Mouse (Mus musculus): Measurements from ENCODE around the gene Wdr35. TPM values are rescaled to one million over a fixed set of nuclear protein-coding genes. Genes with fewer than 3 reads are reported as not detected.
"Not testable (repeated sequence)": the region's sequence is repeated elsewhere in the genome, so short reads cannot be mapped to it uniquely, and the experiment has no call there.

The Wdr35 gene
- polyA plus RNA-seq, 1 experiment from 2014 or later = 12.0 TPM

DNA sequence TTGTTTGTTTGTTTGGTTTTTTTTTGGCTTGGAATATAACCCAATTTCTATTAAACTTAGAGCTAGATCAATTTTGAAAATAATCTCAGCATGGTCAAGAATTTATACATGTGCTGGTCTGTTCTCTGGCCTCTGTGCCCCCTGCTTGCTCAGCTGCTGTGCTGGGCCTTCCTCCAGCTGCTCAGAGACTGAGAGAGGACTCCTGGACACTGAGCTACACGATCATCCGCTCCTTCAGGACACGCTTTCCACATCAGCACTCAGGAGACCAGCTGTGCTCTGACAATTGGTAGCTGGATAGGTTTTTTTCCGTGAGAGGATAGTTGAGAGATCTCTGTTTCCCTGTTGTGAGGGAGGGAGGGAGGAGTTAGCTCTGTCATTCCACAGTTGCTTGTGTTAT is 36.6 kb downstream of the Wdr35 start:
- H3K4me3 ChIP-seq = no peak overlapping the region
- 50% methylated on average over 4 of the region's 4 CpGs for WGBS
- ATAC-seq (replicated peaks; ENCODE audit: insufficient number of reproducible peaks, insufficient read depth, low FRiP score, low read depth) = no peak
- no peaks in the 10 kb centered on the region for H3K9me3 ChIP-seq (replicated peaks)
- H3K9ac ChIP-seq = no peak overlapping the region
- no peak overlapping the region for H3K4me2 ChIP-seq
- peaks cover 7% of the 10 kb centered on the region; the same call in 1 of the 2 replicates for H3K36me3 ChIP-seq
- no peaks in the 10 kb centered on the region for H3K27me3 ChIP-seq
- no peak overlapping the region for H3K27ac ChIP-seq
- H3K4me1 ChIP-seq (replicated peaks) = 0 out of 2 replicates have a peak, but pooled peaks cover 2% of the 10 kb centered on the region

DNA sequence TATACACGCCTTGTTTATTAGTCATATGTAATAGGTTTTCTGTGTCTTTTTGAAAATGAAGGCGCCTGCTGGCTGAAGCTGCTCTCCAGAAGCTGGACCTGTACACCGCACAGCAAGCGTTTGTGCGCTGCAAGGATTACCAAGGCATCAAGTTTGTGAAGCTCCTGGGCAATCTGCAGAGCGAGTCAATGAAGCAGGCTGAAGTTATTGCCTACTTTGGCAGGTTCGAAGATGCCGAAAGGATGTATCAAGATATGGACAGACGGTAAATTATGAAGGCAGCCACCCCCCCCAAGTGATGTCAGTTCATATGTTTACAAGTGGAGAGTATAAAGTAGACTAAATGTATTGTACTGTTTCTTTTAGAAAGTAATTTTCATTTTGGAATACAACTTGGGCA is 42.7 kb downstream of the Wdr35 start:
- Histone ChIP-seq H3K4me1 (replicated peaks) (no peaks in the 10 kb centered on the region), H3K27me3 (no peaks in the 10 kb centered on the region), H3K9ac (no peak overlapping the region), H3K9me3 (replicated peaks) (no peaks in the 10 kb centered on the region), H3K4me3 (no peak overlapping the region), H3K27ac (no peak overlapping the region), H3K4me2 (no peak overlapping the region), H3K36me3 (peaks cover 7% of the 10 kb centered on the region; the same call in 1 of the 2 replicates)
- ATAC-seq (replicated peaks; ENCODE audit: insufficient number of reproducible peaks, insufficient read depth, low FRiP score, low read depth) = no peak
- 92% methylated on average over 9 of the region's 9 CpGs for WGBS

DNA sequence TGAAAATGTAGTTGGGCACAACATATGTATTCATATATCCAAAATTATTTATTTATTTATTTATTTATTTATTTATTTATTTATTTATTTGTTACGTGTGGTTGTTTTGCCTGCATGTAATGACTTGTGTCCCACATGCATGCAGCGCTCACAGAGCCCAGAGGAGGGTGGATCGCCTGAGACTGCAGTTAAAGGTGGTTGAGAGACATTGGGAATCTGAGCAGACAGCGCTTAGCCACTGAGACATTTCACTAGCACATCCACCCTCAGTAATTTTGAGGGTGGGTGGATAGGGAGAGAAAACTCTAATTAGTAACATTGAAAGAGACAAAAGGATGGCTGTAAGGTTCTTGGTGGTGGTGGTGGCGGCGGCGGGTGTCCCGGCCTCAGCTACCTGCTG is 46.7 kb downstream of the Wdr35 start:
- H3K9ac ChIP-seq = no peak overlapping the region
- no peak for ATAC-seq (replicated peaks; ENCODE audit: insufficient number of reproducible peaks, insufficient read depth, low FRiP score, low read depth)
- no peak overlapping the region for H3K4me3 ChIP-seq
- H3K4me1 ChIP-seq (replicated peaks) = no peaks in the 10 kb centered on the region
- H3K9me3 ChIP-seq (replicated peaks) = no peaks in the 10 kb centered on the region
- no peak overlapping the region for H3K4me2 ChIP-seq
- no peak overlapping the region for H3K27ac ChIP-seq
- H3K27me3 ChIP-seq = no peaks in the 10 kb centered on the region
- no peaks in the 10 kb centered on the region; the same call in 1 of the 2 replicates for H3K36me3 ChIP-seq
- WGBS = 90% methylated on average over 8 of the region's 8 CpGs

DNA sequence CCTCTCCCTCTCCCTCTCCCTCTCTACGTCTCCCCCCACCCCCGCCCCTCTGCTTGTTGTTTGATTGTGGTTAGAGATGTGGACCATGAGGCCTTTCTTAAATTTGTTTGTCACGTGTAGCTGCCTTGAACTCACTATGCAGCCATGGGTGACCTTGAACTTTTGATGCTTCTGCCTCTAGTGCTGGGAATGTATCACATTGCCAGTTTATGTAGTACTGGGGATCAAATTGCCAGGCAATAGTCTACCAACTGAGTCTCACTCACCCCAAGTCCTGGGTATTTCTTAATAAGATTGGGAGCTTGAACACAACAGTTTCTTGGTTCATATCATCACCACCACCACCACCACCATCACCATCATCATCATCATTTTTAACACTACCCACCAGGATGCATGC is 47.3 kb downstream of the Wdr35 start:
- Histone ChIP-seq H3K4me1 (replicated peaks) (no peaks in the 10 kb centered on the region), H3K4me3 (no peak overlapping the region), H3K27me3 (no peaks in the 10 kb centered on the region), H3K9ac (no peak overlapping the region), H3K4me2 (no peak overlapping the region), H3K36me3 (no peaks in the 10 kb centered on the region; the same call in 1 of the 2 replicates), H3K9me3 (replicated peaks) (no peaks in the 10 kb centered on the region), H3K27ac (no peak overlapping the region)
- WGBS = 63% methylated on average over 3 of the region's 3 CpGs
- no peak for ATAC-seq (replicated peaks; ENCODE audit: insufficient number of reproducible peaks, insufficient read depth, low FRiP score, low read depth)

DNA sequence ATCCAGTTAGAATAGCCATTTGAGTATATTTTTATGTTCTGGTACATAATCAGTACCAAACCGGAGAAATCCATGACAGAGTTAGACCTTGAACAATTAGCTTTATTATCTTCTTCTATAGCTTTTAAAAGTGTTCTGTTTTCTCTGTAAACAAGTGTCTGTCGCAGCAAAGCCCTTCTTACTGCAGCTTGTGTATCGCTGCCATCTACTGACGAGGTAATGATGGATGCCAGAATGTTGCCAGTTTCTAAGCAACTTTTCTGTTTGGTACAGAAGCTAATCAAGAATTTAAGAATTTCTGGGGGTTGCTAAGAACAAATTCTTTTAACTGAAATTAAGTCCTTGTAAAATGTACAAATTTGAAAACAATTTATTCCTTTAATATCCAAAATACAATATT is 49.3 kb downstream of the Wdr35 start:
- H3K4me2 ChIP-seq = no peak overlapping the region
- no peak overlapping the region for H3K27ac ChIP-seq
- WGBS = 49% methylated on average over 4 of the region's 4 CpGs
- no peak overlapping the region for H3K4me3 ChIP-seq
- H3K4me1 ChIP-seq (replicated peaks) = no peaks in the 10 kb centered on the region
- no peaks in the 10 kb centered on the region for H3K27me3 ChIP-seq
- no peak overlapping the region for H3K9ac ChIP-seq
- no peak for ATAC-seq (replicated peaks; ENCODE audit: insufficient number of reproducible peaks, insufficient read depth, low FRiP score, low read depth)
- H3K9me3 ChIP-seq (replicated peaks) = no peaks in the 10 kb centered on the region
- H3K36me3 ChIP-seq = no peaks in the 10 kb centered on the region

DNA sequence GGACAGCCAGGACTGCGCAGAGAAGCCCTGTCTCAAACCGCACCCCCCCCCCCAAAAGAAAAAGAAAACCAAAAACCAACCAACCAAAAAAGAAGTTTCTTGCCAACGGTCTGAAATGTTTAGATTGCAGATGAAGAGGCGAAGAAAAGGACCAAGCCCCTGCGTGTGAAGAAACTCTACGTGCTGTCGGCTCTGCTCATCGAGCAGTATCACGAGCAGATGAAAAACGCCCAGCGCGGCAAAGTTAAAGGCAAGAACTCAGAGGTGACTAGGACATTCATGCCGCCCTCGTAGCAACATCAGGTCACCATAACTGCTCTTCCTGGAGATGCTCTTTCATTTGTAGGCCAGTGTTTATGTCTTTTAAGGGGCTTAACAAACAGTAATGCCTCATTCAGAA is 50.4 kb downstream of the Wdr35 start:
- no peak for ATAC-seq (replicated peaks; ENCODE audit: insufficient number of reproducible peaks, insufficient read depth, low FRiP score, low read depth)
- no peak overlapping the region for H3K4me3 ChIP-seq
- no peak overlapping the region for H3K27ac ChIP-seq
- no peaks in the 10 kb centered on the region for H3K9me3 ChIP-seq (replicated peaks)
- no peaks in the 10 kb centered on the region for H3K4me1 ChIP-seq (replicated peaks)
- H3K4me2 ChIP-seq = no peak overlapping the region
- H3K36me3 ChIP-seq = no peaks in the 10 kb centered on the region
- no peak overlapping the region for H3K9ac ChIP-seq
- H3K27me3 ChIP-seq = no peaks in the 10 kb centered on the region
- WGBS = 91% methylated on average over 14 of the region's 14 CpGs

DNA sequence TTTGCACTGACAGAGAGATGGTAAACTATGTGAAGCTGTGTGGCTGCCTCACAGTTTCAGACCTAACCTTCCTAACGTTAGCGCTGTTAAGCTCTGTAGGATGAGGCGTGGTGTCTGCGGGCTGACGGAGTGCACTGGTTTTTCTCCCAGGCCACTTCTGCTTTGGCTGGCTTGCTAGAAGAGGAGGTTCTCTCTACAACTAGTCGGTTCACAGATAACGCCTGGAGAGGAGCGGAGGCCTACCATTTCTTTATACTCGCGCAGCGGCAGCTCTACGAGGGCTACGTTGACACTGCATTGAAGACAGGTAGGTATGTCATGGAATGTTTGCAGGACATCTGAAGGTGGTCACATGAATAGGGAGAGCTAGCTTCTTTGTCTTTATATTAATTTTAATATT is 51.0 kb downstream of the Wdr35 start:
- Histone ChIP-seq H3K9ac (no peak overlapping the region), H3K4me1 (replicated peaks) (no peaks in the 10 kb centered on the region), H3K27ac (peak overlapping the region; percentile 28), H3K36me3 (no peaks in the 10 kb centered on the region), H3K4me3 (no peak overlapping the region), H3K9me3 (replicated peaks) (no peaks in the 10 kb centered on the region), H3K27me3 (no peaks in the 10 kb centered on the region), H3K4me2 (no peak overlapping the region)
- no peak for ATAC-seq (replicated peaks; ENCODE audit: insufficient number of reproducible peaks, insufficient read depth, low FRiP score, low read depth)
- WGBS = 49% methylated on average over 13 of the region's 13 CpGs

DNA sequence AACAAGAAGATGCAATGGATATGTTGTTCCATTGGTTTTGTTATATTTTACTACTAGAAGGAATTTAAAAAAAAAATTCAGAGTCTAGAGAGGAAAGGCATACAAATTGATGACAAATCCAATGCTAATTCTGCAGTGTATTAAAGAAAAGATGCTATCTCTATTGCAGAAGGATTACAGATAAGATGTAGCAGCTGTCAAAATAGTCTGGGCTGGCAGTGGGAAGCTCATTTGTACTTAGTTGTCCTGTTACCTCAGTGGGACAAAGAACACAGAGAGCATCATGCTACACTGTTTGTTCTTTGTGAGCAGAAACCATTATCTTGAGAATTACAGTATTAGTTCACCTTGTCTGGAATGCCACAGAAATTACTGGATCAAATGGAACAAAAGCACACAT is 53.2 kb downstream of the Wdr35 start:
- Histone ChIP-seq H3K4me2 (no peak overlapping the region), H3K4me3 (no peak overlapping the region), H3K4me1 (replicated peaks) (0 out of 2 replicates have a peak, but pooled peaks cover 3% of the 10 kb centered on the region), H3K9me3 (replicated peaks) (no peaks in the 10 kb centered on the region), H3K27me3 (no peaks in the 10 kb centered on the region), H3K27ac (no peak overlapping the region), H3K9ac (no peak overlapping the region), H3K36me3 (no peaks in the 10 kb centered on the region)
- ATAC-seq (replicated peaks; ENCODE audit: insufficient number of reproducible peaks, insufficient read depth, low FRiP score, low read depth) = no peak

DNA sequence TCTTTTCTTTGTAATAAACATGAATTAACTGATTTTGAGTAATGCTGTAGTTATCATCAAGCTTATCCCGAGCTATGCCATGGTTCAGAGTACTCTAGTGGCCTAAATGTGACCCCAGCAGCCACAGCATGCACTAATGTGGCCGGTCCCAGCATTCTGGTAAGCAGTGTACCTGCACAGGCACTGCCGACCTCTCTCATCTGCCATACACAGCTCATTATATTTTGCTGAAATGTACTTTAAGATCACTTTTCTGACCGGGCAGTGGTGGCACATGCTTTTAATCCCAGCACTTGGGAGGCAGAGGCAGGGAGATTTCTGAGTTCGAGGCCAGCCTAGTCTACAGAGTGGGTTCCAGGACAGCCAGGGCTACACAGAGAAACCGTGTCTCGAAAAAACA is 55.1 kb downstream of the Wdr35 start:
- 86% methylated on average over 7 of the region's 7 CpGs for WGBS
- not testable (repeated sequence) for ATAC-seq (replicated peaks; ENCODE audit: insufficient number of reproducible peaks, insufficient read depth, low FRiP score, low read depth); H3K4me1 ChIP-seq (replicated peaks); H3K27me3 ChIP-seq; H3K9ac ChIP-seq; H3K27ac ChIP-seq; H3K36me3 ChIP-seq; H3K9me3 ChIP-seq (replicated peaks); H3K4me3 ChIP-seq; H3K4me2 ChIP-seq

DNA sequence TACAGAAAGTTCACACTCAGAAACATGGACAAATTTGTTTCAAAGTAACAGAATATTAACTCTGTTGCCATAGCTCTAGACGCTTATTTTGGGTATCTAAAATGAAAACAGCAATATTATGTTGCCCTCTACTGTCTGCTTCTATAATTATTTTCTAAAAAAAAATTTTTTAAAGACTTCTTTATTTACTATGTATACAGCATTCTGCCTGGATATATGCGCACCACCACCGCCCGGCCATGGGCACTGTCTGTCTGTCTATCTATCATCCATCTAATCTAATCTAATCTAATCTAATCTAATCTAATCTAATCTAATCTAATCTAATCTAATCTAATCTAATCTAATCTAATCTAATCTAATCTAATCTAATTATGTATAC is 55.8 kb downstream of the Wdr35 start:
- Histone ChIP-seq H3K4me2 (peak overlapping the region; percentile 69), H3K27ac (peak overlapping the region; percentile 96), H3K4me3 (peak overlapping the region; percentile 67), H3K4me1 (replicated peaks) (peaks cover 9% of the 10 kb centered on the region; the same call in 1 of the 2 replicates), H3K27me3 (no peaks in the 10 kb centered on the region), H3K9me3 (replicated peaks) (no peaks in the 10 kb centered on the region), H3K9ac (no peak overlapping the region), H3K36me3 (no peaks in the 10 kb centered on the region)
- 30% methylated on average over 4 of the region's 4 CpGs for WGBS
- peak; percentile 8; the same call in 1 of the 2 replicates for ATAC-seq (replicated peaks; ENCODE audit: insufficient number of reproducible peaks, insufficient read depth, low FRiP score, low read depth)

DNA sequence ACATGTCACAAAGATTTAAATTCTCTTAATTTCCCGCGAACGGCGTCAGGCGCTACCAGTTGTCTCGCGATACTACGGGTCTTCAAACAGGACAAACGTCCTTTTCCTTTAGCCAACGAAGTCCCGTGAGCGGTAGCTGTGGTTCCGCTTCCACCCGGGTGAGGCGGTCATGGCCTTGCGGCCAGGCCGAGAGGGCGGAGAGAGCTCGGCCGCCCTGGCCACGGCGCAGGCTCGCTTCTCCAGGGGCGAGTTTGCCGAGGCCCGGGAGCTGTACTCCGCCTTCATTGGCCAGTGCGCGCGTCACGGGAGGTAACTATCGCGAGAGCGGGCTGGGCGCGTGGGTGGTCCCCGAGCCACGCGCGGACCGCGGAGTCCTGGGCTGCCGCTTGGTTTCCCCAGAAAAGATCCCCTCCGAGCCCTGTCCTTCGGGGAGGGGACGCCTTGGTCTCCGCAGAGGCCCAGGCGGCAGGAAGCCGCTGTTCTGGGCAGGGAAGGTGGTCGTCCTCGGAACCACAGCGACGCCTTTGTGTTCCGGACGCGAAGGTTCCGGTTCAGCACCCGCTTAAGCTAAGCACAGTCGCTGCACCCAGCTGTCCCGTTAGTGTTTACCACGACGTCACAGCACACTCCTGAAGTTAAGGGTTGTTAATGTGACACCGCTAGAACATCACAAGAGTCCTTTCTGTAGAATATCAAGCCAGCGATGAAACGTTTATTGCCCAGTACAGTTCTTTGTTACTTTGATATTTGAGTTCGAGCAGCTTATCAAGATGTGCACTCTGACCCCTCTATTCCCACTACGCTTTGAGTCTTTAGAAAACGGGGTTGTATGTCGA is 56.4 kb downstream of the Wdr35 start, which contains the start of gene Ttc32:
Gene Ttc32 (plus strand): TSS at position 110 of the 836 bp plus-strand sequence.
- Histone ChIP-seq H3K4me1 (replicated peaks) (peaks cover 10% of the 10 kb centered on the region; the same call in 1 of the 2 replicates), H3K27me3 (no peaks in the 10 kb centered on the region), H3K9me3 (replicated peaks) (no peaks in the 10 kb centered on the region), H3K4me3 (peak within 1 kb of the TSS; percentile 67), H3K36me3 (no peaks in the 10 kb centered on the region), H3K27ac (peak within 1 kb of the TSS; percentile 96), H3K9ac (peak within 1 kb of the TSS; percentile 88), H3K4me2 (peak within 1 kb of the TSS; percentile 69)
- WGBS = under 1% methylated on average over 69 of the region's 69 CpGs
- peak; percentile 96 for ATAC-seq (replicated peaks; ENCODE audit: insufficient number of reproducible peaks, insufficient read depth, low FRiP score, low read depth)

DNA sequence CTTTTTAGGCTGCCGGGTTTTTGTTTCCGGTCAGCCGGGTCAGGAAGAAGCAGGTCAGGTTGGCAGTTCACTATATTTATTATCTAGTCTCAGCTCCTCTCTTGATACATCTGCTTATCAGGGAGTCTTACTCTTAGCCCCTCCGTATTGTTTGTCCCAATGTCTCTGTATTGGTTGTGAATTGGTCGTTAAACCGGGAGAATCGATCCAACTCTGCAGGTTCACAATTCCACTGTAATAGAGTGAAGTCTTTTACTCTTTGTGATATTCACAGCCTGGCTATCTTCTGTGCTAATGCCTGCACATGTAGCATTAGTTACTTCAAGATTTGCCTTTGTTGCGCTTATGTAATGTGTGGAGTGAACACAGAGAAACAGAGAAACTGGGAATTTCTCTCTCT is 57.5 kb downstream of the Wdr35 start:
- 67% methylated on average over 8 of the region's 8 CpGs for WGBS
- H3K4me3 ChIP-seq = peak overlapping the region; percentile 67
- no peaks in the 10 kb centered on the region for H3K27me3 ChIP-seq
- peak overlapping the region; percentile 96; the same call in 1 of the 2 replicates for H3K27ac ChIP-seq
- 0 out of 2 replicates have a peak overlapping the region, but pooled peaks have one; percentile 88 for H3K9ac ChIP-seq
- H3K4me1 ChIP-seq (replicated peaks) = peaks cover 10% of the 10 kb centered on the region; the same call in 1 of the 2 replicates
- H3K4me2 ChIP-seq = peak overlapping the region; percentile 69
- no peak for ATAC-seq (replicated peaks; ENCODE audit: insufficient number of reproducible peaks, insufficient read depth, low FRiP score, low read depth)
- no peaks in the 10 kb centered on the region for H3K9me3 ChIP-seq (replicated peaks)
- no peaks in the 10 kb centered on the region for H3K36me3 ChIP-seq

Data from heart, embryonic 15.5 days (tissue).